Mouse (Mus musculus) C2C12 (cell line): ENCODE data around the gene Shank1.

ENCODE experiments used
- CTCF ChIP-seq: IDR thresholded peaks from one replicate; pipeline ENCODE4 v1.5.1; 2011; ENCODE audit not compliant: control insufficient read depth, insufficient read depth, insufficient read length
- FOSL1 ChIP-seq: IDR thresholded peaks from one replicate; pipeline ENCODE4 v1.8.0; 2011; ENCODE audit warnings: mild to moderate bottlenecking, low read length; ENCODE audit not compliant: poor library complexity, insufficient read depth, severe bottlenecking
- MAX ChIP-seq: IDR thresholded peaks from one replicate; pipeline ENCODE4 v1.6.1; 2011; ENCODE audit warnings: mild to moderate bottlenecking, control low read depth

- no peak for TF ChIP-seq CTCF
- TF ChIP-seq FOSL1: no peak
- no peak for TF ChIP-seq MAX
Observed at GRCm38 (mm10) chr7:44383980-44384715, 74.1 kb downstream of the Shank1 start, which contains the start of gene Syt3.
